Mouse (Mus musculus) midbrain, postnatal 0 days (tissue): ENCODE measurements at regions not wholly inside any gene's neighbourhood (a gene's known extent, or its start where the extent isn't known, plus 50 kb on each side); places are given as distances from the start of the nearest gene placed in this dataset.

Experiments used
- ATAC-seq: fragments of 200-750 bp; cut with Nextera tagmentation; 2 replicates; pipeline ENCODE4 v1.8.0; 2017; ENCODE audit warnings: moderate number of reproducible peaks, mild to moderate bottlenecking, moderate TSS enrichment, moderate library complexity; ENCODE audit not compliant: low FRiP score
- DNase-seq: peaks from one replicate; pipeline ENCODE4 v3.0.0-alpha.2; 2015; ENCODE audit warnings: low spot score
- H3K27ac ChIP-seq: fragments of 300-500 bp; sonication (generic); 2 replicates; pipeline ENCODE4 v1.5.1; 2014; ENCODE audit warnings: low read depth, mild to moderate bottlenecking, low read length, mixed read lengths
- H3K27me3 ChIP-seq: fragments of 300-500 bp; sonication (generic); 2 replicates; pipeline ENCODE4 v1.6.1; 2014; ENCODE audit warnings: low read length, control low read depth, mixed read lengths; ENCODE audit not compliant: insufficient read depth
- H3K36me3 ChIP-seq: fragments of 300-500 bp; sonication (generic); 2 replicates; pipeline ENCODE4 v1.6.1; 2014; ENCODE audit warnings: low read length, control low read depth, mixed read lengths; ENCODE audit not compliant: insufficient read depth
- H3K4me1 ChIP-seq: fragments of 300-500 bp; sonication (generic); 2 replicates; pipeline ENCODE4 v1.6.1; 2014; ENCODE audit warnings: mild to moderate bottlenecking, control low read depth, antibody characterized with exemption, low read length, mixed read lengths; ENCODE audit not compliant: insufficient read depth
- H3K4me2 ChIP-seq: fragments of 300-500 bp; sonication (generic); 2 replicates; pipeline ENCODE4 v1.6.1; 2014; ENCODE audit warnings: low read depth, mild to moderate bottlenecking, low read length, mixed read lengths; ENCODE audit not compliant: poor library complexity, severe bottlenecking
- H3K4me3 ChIP-seq: fragments of 300-500 bp; sonication (generic); 2 replicates; pipeline ENCODE4 v1.5.1; 2014; ENCODE audit warnings: low read depth, mild to moderate bottlenecking, low read length, moderate library complexity
- H3K9ac ChIP-seq: fragments of 300-500 bp; sonication (generic); replicated peaks from 2 replicates; pipeline ENCODE4 v1.6.1; 2014; ENCODE audit warnings: mild to moderate bottlenecking, low read length, moderate library complexity, mixed read lengths; ENCODE audit not compliant: poor library complexity, severe bottlenecking
- H3K9me3 ChIP-seq: fragments of 300-500 bp; sonication (generic); 2 replicates; pipeline ENCODE4 v1.6.1; 2016; ENCODE audit warnings: low read length, control low read depth
- CTCF ChIP-seq: IDR thresholded peaks from 2 replicates; pipeline ENCODE4 v1.5.1; 2016; ENCODE audit warnings: antibody characterized with exemption, mild to moderate bottlenecking
- WGBS: fragments of 180-500 bp; shearing (Covaris S2); extraction: QIAGEN DNeasy Blood & Tissue Kit; methylation state at CpG from one replicate; pipeline ENCODE4 v1.1.7; 2014; 5-methylcytosine and 5-hydroxymethylcytosine counted together

DNA sequence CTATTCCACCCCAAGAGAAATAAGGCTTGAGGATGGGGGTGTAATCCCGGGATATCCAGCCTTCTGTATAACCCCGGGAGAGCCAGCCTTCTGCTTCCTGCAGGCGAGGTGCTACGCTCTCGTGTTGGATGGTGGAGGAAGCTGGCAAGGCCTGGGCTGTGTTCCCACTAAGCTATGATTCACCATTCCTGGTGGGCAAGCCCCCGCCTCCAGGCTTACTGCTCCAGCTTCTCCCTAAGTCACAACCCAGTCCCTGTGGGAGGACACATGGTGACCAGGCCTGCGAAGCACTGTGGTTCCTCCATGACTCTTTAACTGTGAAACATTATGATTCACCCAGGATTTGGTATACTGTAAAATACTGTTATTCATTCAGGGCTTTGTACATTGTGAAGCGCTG lies 63.7 kb upstream of the Otos start:
- ATAC-seq, result no peak

DNA sequence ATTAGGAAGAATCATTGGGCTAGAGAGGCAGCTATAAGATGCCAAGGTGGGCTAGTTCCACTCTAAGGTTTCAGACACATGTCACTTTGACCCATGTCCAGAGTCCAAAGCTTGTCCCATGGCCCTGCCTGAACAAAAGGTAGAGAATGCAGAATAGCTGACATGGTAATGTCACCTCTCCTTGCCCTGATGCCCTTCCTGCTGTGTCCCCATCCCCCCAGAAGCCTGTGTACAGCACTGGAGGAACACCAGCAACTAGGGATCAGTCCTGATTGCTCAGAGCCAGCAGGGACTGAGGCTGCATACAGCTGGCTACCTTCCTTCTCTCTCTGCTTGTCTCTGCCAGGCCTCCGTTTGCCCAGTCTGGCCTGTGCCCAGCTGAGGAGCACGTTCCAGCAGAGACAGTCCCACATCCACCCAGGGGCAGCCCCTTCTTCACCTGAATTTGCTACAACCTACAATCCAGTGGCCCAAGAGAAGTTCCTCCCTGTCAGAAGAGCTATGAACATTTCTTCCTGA lies 61.7 kb upstream of the Otos start:
- ATAC-seq, result no peak
- 74% methylated on average over 2 of the region's 2 CpGs for WGBS
- H3K4me3 ChIP-seq, result no peak overlapping the region
- H3K4me2 ChIP-seq, result no peak overlapping the region
- H3K27me3 ChIP-seq, result no peaks in the 10 kb centered on the region
- no peak overlapping the region for H3K9ac ChIP-seq
- no peaks in the 10 kb centered on the region for H3K4me1 ChIP-seq
- no peak overlapping the region for H3K27ac ChIP-seq
- DNase-seq, result no peak
- no peak for TF ChIP-seq CTCF
- H3K36me3 ChIP-seq, result no peaks in the 10 kb centered on the region
- H3K9me3 ChIP-seq, result no peaks in the 10 kb centered on the region

More for the DNA sequence above, 63.7 kb upstream of the Otos start:
- no peaks in the 10 kb centered on the region for H3K27me3 ChIP-seq
- H3K9me3 ChIP-seq, result no peaks in the 10 kb centered on the region
- TF ChIP-seq CTCF, result no peak
- 90% methylated on average over 8 of the region's 8 CpGs for whole genome bisulfite sequencing
- H3K4me2 ChIP-seq, result no peak overlapping the region
- no peak overlapping the region for H3K4me3 ChIP-seq
- no peaks in the 10 kb centered on the region for H3K4me1 ChIP-seq
- H3K27ac ChIP-seq, result no peak overlapping the region
- DNase-seq, result no peak
- H3K9ac ChIP-seq, result no peak overlapping the region
- H3K36me3 ChIP-seq, result no peaks in the 10 kb centered on the region

DNA sequence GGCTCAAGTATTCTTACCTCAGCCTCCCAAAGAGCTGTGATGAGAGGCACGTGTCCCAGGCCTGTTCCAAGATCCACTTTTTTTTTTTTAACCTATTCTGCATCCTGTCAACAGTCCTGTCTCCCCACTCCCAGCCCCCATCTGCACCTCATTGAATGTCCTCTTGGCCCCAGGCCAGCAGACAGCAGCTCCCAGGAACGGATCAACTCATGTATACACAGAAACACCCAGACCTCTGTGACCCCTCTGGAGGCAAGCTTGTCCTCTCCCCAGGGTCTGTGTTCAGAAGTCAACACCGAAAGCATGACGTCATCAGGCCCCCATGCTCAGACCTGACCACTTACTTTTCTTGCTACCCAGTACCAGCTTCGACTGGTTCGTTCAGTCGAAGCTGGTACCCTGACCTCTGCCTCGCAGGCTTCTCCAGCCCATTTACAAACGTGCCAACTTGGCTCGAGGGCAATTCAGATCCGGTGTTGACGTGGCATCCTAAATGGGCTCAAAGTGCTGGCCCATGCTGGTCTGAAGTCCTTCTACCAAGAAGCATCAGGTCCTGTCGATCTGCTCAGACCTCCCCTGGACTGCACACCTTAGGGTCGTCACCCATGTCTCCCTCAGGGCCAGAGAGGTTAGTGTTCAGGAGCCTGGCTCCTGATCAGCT lies 60.7 kb upstream of the Otos start:
- Histone ChIP-seq H3K27me3 (no peaks in the 10 kb centered on the region), H3K36me3 (no peaks in the 10 kb centered on the region), H3K9ac (no peak overlapping the region), H3K9me3 (no peaks in the 10 kb centered on the region), H3K4me3 (no peak overlapping the region), H3K4me1 (no peaks in the 10 kb centered on the region), H3K27ac (no peak overlapping the region), H3K4me2 (no peak overlapping the region)
- TF ChIP-seq CTCF, result no peak
- WGBS, result 74% methylated on average over 14 of the region's 14 CpGs
- ATAC-seq, result no peak
- no peak for DNase-seq

DNA sequence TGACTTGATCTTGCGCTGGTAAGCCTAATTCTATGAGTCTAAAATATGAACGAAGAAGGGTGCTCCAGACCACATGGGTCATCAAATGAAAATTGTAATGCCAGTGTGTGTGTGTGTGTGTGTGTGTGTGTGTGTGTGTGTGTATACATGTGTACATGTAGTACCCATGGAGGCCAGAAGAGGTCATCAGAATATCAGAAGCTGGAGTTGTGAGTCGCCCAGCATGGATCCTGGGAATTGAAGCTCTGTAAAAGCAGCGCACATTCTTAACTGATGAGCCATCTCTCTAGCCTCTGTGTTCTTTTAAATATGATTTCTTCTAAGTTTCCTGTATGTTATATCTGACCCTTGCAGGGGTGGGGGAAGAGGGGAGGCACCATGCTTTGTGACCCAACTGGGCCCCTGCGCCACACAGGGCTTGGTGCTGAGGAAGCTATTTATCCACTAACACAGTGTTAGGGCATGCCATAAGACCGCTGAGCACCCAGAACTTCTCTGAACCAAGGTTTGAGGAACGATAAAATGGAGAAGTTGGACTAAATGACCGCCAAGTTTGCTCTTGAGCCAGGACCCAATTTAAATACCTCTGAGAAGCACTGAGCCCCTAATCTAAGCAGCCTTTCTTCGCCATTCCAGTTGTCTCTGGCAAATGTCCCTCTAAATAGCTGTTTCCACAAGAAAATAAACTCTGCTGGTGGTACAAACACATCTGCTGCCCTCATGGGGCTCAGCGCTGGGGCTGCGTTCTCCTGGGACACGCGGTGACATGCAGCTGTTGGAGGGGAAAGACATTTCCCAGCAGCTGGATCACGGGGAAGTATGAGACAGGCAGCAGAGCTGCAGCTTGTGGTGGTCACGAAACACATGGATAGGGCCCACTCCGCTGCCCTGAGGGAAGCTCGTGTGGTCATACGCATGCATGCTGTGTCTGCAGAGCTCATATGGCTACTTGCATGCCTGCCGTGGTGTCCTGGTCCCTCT lies 59.6 kb upstream of the Otos start:
- 91% methylated on average over 19 of the region's 19 CpGs for WGBS
- H3K27ac ChIP-seq, result no peak overlapping the region
- TF ChIP-seq CTCF, result peak; percentile 50

DNA sequence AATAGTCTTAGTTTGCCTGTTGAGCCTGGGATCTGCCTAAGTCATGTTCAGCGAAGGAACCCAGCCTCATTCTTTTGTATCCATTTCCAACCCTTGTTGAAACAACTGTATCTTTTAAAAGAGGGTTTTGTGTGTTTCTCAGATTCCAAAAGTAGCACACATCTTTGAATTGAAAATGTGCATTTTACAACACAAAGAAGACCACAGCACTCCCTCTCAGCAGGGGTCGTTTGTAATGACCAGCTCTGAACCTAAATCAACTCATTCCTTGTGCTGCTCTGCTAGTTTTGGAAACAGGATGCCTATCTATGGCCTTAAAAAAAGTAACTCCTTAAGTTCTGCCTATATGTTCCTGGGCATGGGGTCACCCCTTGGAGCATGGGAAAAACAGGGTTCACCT lies 58.8 kb upstream of the Otos start:
- H3K4me2 ChIP-seq, result no peak overlapping the region
- no peaks in the 10 kb centered on the region for H3K9me3 ChIP-seq
- H3K4me1 ChIP-seq, result no peaks in the 10 kb centered on the region
- TF ChIP-seq CTCF, result no peak
- no peak for DNase-seq
- ATAC-seq, result no peak
- no peak overlapping the region for H3K4me3 ChIP-seq
- H3K27ac ChIP-seq, result no peak overlapping the region
- H3K36me3 ChIP-seq, result no peaks in the 10 kb centered on the region
- H3K27me3 ChIP-seq, result no peaks in the 10 kb centered on the region
- H3K9ac ChIP-seq, result no peak overlapping the region
- WGBS, result 81% methylated on average over 2 of the region's 2 CpGs

More for the DNA sequence above, 59.6 kb upstream of the Otos start:
- no peak overlapping the region for H3K9ac ChIP-seq
- DNase-seq (peak; percentile 50), ATAC-seq (no peak)
- H3K4me2 ChIP-seq, result no peak overlapping the region
- no peaks in the 10 kb centered on the region for H3K4me1 ChIP-seq
- H3K36me3 ChIP-seq, result no peaks in the 10 kb centered on the region
- H3K9me3 ChIP-seq, result no peaks in the 10 kb centered on the region
- no peak overlapping the region for H3K4me3 ChIP-seq
- no peaks in the 10 kb centered on the region for H3K27me3 ChIP-seq

DNA sequence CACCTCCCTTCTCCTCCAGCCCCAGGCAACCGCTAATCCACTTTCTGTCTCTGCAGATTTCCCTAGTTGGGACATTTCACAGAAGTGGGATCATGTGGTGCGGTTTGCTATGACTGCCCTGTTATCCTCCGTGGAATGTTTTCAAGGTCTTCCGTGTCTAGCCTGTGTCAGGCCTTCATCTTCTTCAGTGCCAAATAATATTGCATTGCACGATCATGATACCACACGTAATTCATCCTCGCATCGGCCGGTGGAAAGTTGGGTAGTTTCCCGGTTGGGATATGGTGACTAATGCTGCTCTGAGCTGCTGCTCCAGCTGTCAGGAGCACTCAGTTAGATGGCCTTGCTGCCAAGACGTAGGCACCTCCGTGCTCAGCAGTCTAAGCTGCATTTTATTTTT lies 55.3 kb upstream of the Otos start:
- H3K4me1 ChIP-seq, result no peaks in the 10 kb centered on the region
- H3K9me3 ChIP-seq, result no peaks in the 10 kb centered on the region
- no peak overlapping the region for H3K27ac ChIP-seq
- H3K9ac ChIP-seq, result no peak overlapping the region
- H3K4me3 ChIP-seq, result no peak overlapping the region
- 83% methylated on average over 12 of the region's 12 CpGs for WGBS
- H3K36me3 ChIP-seq, result no peaks in the 10 kb centered on the region
- no peaks in the 10 kb centered on the region for H3K27me3 ChIP-seq
- H3K4me2 ChIP-seq, result no peak overlapping the region
- no peak for DNase-seq
- ATAC-seq, result no peak
- TF ChIP-seq CTCF, result no peak
